Mouse (Mus musculus) MEL (cell line): Measurements from ENCODE around the gene Rgs9. TPM values are rescaled to one million over a fixed set of nuclear protein-coding genes. Genes with fewer than 3 reads are reported as not detected.

Source experiments
- DNase-seq: peaks from one replicate; pipeline ENCODE4 v3.0.0; 2011; ENCODE audit warnings: low read depth, low spot score
- H3K27ac ChIP-seq: 2 replicates; pipeline ENCODE4 v1.5.1; 2012; ENCODE audit warnings: low read depth, mild to moderate bottlenecking, control low read depth, low read length, moderate library complexity; ENCODE audit not compliant: control insufficient read depth
- H3K27me3 ChIP-seq, 2 experiments: fragments of 150-350 bp in 1 of 2; sonication (generic) in 1 of 2; 2 replicates each; pipeline ENCODE4 v1.6.1; 2012; ENCODE audit warnings: low read length in 2 of 2, mild to moderate bottlenecking in 2 of 2, improper control_type of control experiment in 1 of 2, moderate library complexity in 1 of 2; ENCODE audit not compliant: insufficient read depth in 2 of 2, control insufficient read depth in 1 of 2
- H3K36me3 ChIP-seq, 2 experiments: 2 replicates each; pipeline ENCODE4 v1.6.1; 2012 to 2014; ENCODE audit warnings: low read length in 2 of 2, improper control_type of control experiment in 1 of 2, inconsistent platforms in 1 of 2, mild to moderate bottlenecking in 1 of 2; ENCODE audit not compliant: insufficient read depth in 2 of 2, control insufficient read depth in 1 of 2
- H3K4me1 ChIP-seq, 2 experiments: fragments of 150-350 bp in 1 of 2; sonication (generic) in 1 of 2; 2 replicates each; pipeline ENCODE4 v1.6.1; 2012; ENCODE audit warnings: low read length in 2 of 2, improper control_type of control experiment in 1 of 2, mild to moderate bottlenecking in 1 of 2; ENCODE audit not compliant: insufficient read depth in 2 of 2, control insufficient read depth in 1 of 2
- H3K4me3 ChIP-seq, 2 experiments: fragments of 150-350 bp in 1 of 2; sonication (generic) in 1 of 2; 2 replicates each; pipeline ENCODE4 v1.5.1; 2012; ENCODE audit warnings: low read depth in 2 of 2, low read length in 2 of 2, mild to moderate bottlenecking in 2 of 2, moderate library complexity in 2 of 2, control low read depth in 1 of 2, improper control_type of control experiment in 1 of 2; ENCODE audit not compliant: control insufficient read depth in 1 of 2, insufficient read depth in 1 of 2
- H3K79me2 ChIP-seq: 2 replicates; pipeline ENCODE4 v1.6.1; 2012; ENCODE audit warnings: mild to moderate bottlenecking, low read length, moderate library complexity; ENCODE audit not compliant: control insufficient read depth, poor library complexity, insufficient read depth
- H3K9ac ChIP-seq: 2 replicates; pipeline ENCODE4 v1.6.1; 2012; ENCODE audit warnings: low read depth, mild to moderate bottlenecking, control low read depth, low read length, moderate library complexity; ENCODE audit not compliant: control insufficient read depth, poor library complexity, severe bottlenecking
- H3K9me3 ChIP-seq: fragments of 150-350 bp; sonication (generic); replicated peaks from 2 replicates; pipeline ENCODE4 v1.6.1; 2012; ENCODE audit warnings: mild to moderate bottlenecking, low read length, improper control_type of control experiment, moderate library complexity; ENCODE audit not compliant: insufficient read depth
- CHD1 ChIP-seq: IDR thresholded peaks from 2 replicates; pipeline ENCODE4 v1.6.1; 2012; ENCODE audit warnings: low read depth, mild to moderate bottlenecking, inconsistent platforms, low read length, improper control_type of control experiment
- CHD2 ChIP-seq: IDR thresholded peaks from 2 replicates; pipeline ENCODE4 v1.6.1; 2011; ENCODE audit warnings: low read length, improper control_type of control experiment
- CTCF ChIP-seq, 3 experiments: IDR thresholded peaks in 2 of 3; conservative IDR thresholded peaks in 1 of 3; 2 replicates each; pipeline ENCODE4 v1.5.1; 2011 to 2012; ENCODE audit warnings: low read length in 3 of 3, low read depth in 2 of 3, mild to moderate bottlenecking in 2 of 3, improper control_type of control experiment in 1 of 3, inconsistent platforms in 1 of 3, mixed read lengths in 1 of 3, moderate library complexity in 1 of 3; ENCODE audit not compliant: control insufficient read depth in 1 of 3, insufficient read depth in 1 of 3, poor library complexity in 1 of 3, severe bottlenecking in 1 of 3
- E2F4 ChIP-seq: IDR thresholded peaks from 2 replicates; pipeline ENCODE4 v1.6.1; 2011; ENCODE audit warnings: low read depth, low read length, improper control_type of control experiment, borderline replicate concordance
- ETS1 ChIP-seq: IDR thresholded peaks from 2 replicates; pipeline ENCODE4 v1.6.1; 2012; ENCODE audit warnings: low read depth, mild to moderate bottlenecking, inconsistent platforms, low read length, improper control_type of control experiment, moderate library complexity
- HCFC1 ChIP-seq: IDR thresholded peaks from 2 replicates; pipeline ENCODE4 v1.6.1; 2012; ENCODE audit warnings: low read depth, mild to moderate bottlenecking, inconsistent platforms, low read length, improper control_type of control experiment, moderate library complexity
- JUND ChIP-seq: IDR thresholded peaks from 2 replicates; pipeline ENCODE4 v1.6.1; 2011; ENCODE audit warnings: low read depth, mild to moderate bottlenecking, improper control_type of control experiment, low read length
- KAT2A ChIP-seq: conservative IDR thresholded peaks from 2 replicates; pipeline ENCODE4 v1.6.1; 2012; ENCODE audit warnings: low read depth, low read length, improper control_type of control experiment, inconsistent platforms
- MAZ ChIP-seq: IDR thresholded peaks from 2 replicates; pipeline ENCODE4 v1.6.1; 2012; ENCODE audit warnings: low read depth, mild to moderate bottlenecking, inconsistent platforms, low read length, improper control_type of control experiment
- MXI1 ChIP-seq: IDR thresholded peaks from 2 replicates; pipeline ENCODE4 v1.6.1; 2011; ENCODE audit warnings: mild to moderate bottlenecking, low read depth, low read length, improper control_type of control experiment
- MYC ChIP-seq: IDR thresholded peaks from 2 replicates; pipeline ENCODE4 v1.6.1; 2011; ENCODE audit warnings: low read depth, mild to moderate bottlenecking, low read length, improper control_type of control experiment, moderate library complexity
- POLR2AphosphoS5 ChIP-seq: IDR thresholded peaks from 2 replicates; pipeline ENCODE4 v1.6.1; 2012; ENCODE audit warnings: low read depth, borderline replicate concordance, mild to moderate bottlenecking, inconsistent platforms, low read length, moderate library complexity, mixed read lengths
- RAD21 ChIP-seq: IDR thresholded peaks from 2 replicates; pipeline ENCODE4 v1.6.1; 2011; ENCODE audit warnings: mild to moderate bottlenecking, low read depth, low read length, improper control_type of control experiment
- RCOR1 ChIP-seq: IDR thresholded peaks from 2 replicates; pipeline ENCODE4 v1.6.1; 2012; ENCODE audit warnings: low read depth, mild to moderate bottlenecking, inconsistent platforms, low read length, improper control_type of control experiment
- SIN3A ChIP-seq: IDR thresholded peaks from 2 replicates; pipeline ENCODE4 v1.6.1; 2012; ENCODE audit warnings: low read length, improper control_type of control experiment, inconsistent platforms
- SMC3 ChIP-seq: IDR thresholded peaks from 2 replicates; pipeline ENCODE4 v1.6.1; 2011; ENCODE audit warnings: low read depth, low read length, improper control_type of control experiment
- TAL1 ChIP-seq: IDR thresholded peaks from 2 replicates; pipeline ENCODE4 v1.6.1; 2012; ENCODE audit warnings: mild to moderate bottlenecking, inconsistent platforms, low read length, moderate library complexity, mixed read lengths
- TBP ChIP-seq: IDR thresholded peaks from 2 replicates; pipeline ENCODE4 v1.8.0; 2011; ENCODE audit warnings: low read depth, low read length, improper control_type of control experiment
- TCF12 ChIP-seq: IDR thresholded peaks from 2 replicates; pipeline ENCODE4 v1.6.1; 2014; ENCODE audit warnings: low read depth, mild to moderate bottlenecking, inconsistent platforms, low read length, improper control_type of control experiment, moderate library complexity
- ZKSCAN1 ChIP-seq: IDR thresholded peaks from 2 replicates; pipeline ENCODE4 v1.6.1; 2012; ENCODE audit warnings: low read depth, mild to moderate bottlenecking, inconsistent platforms, low read length, improper control_type of control experiment, moderate library complexity
- polyA plus RNA-seq, 2 experiments: library from polyadenylated mRNA; stranded (reverse) in 1 of 2; unstranded in 1 of 2; fragments of >175 nt in 1 of 2; fragments of >200 nt in 1 of 2; gene quantifications; 2 replicates each; pipeline versions ENCODE4 v1.2.1 to v1.2.4; 2012; ENCODE audit warnings: low replicate concordance in 2 of 2, low read depth in 1 of 2; ENCODE audit not compliant: insufficient read length in 2 of 2, insufficient read depth in 1 of 2, missing spikeins in 1 of 2
- total RNA-seq: library from RNA; depleted of rRNA; stranded (reverse); fragments of 300-350 nt; gene quantifications from 2 replicates; pipeline ENCODE4 v1.2.3, GENCODE M21; 2012

Gene Rgs9
- total and polyA plus RNA-seq, 3 experiments: not detected

DNA sequence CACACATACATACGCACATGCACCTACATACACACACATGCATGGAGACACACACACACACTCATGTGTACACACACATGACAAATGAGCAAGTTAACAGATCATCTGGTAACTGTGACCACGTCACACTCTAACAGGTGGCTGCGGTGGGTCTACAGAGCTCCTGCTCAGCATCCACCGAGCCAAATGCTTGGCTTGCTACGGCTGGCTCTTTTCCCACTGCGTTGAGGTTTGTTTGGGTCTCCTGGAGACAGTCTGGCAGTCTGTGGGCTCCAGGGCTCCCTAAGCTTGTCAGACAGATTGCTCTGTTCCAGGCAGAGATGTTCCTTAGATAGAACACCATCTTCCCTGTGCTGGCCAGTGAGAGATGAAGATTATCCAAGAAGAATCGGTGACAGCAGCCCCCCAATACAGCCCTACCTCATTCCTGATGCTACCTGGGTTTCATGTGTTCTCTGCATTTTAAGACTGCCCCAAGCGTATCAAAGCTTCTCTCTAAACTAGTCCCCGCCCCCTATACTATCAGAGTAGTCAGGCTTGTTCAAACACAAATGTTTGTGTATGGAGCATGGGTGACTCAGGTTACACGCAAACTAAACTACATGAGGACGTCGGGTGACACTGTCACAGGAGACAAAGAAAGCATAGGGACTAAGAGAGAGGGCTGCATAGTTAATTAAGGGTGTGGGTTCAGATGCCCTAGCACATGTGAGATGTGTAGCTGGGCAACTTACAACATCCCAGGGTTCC lies 31.6 kb downstream of the Rgs9 start:
- Histone ChIP-seq H3K27me3 (no peaks in the 10 kb centered on the region), H3K27ac (no peak overlapping the region), H3K9me3 (no peaks in the 10 kb centered on the region), H3K36me3 (no peaks in the 10 kb centered on the region), H3K4me1 (no peaks in the 10 kb centered on the region), H3K79me2 (no peaks in the 10 kb centered on the region), H3K9ac (no peak overlapping the region), H3K4me3 (no peak overlapping the region)
- DNase-seq: no peak
- no peak for TF ChIP-seq POLR2AphosphoS5
- TF ChIP-seq MAZ: no peak
- TF ChIP-seq E2F4: no peak
- TF ChIP-seq ETS1: no peak
- no peak for TF ChIP-seq TBP
- no peak for TF ChIP-seq CHD2
- no peak for TF ChIP-seq RAD21
- TF ChIP-seq SMC3: no peak
- no peak for TF ChIP-seq KAT2A
- TF ChIP-seq HCFC1: no peak
- TF ChIP-seq MXI1: no peak
- TF ChIP-seq CTCF (IDR thresholded peaks at IDR 0.05 in 2 of 3, conservative IDR thresholded peaks at IDR 0.05 in 1 of 3; ENCODE audit: control insufficient read depth in 1 of 3, insufficient read depth in 1 of 3, low read depth in 2 of 3, low read length in 3 of 3, poor library complexity in 1 of 3, severe bottlenecking in 1 of 3): no peak
- no peak for TF ChIP-seq CHD1
- TF ChIP-seq SIN3A: no peak
- TF ChIP-seq MYC: no peak
- no peak for TF ChIP-seq JUND
- TF ChIP-seq TCF12: no peak
- TF ChIP-seq RCOR1: no peak
- no peak for TF ChIP-seq TAL1
- TF ChIP-seq, all 39 proteins: peak for 0

DNA sequence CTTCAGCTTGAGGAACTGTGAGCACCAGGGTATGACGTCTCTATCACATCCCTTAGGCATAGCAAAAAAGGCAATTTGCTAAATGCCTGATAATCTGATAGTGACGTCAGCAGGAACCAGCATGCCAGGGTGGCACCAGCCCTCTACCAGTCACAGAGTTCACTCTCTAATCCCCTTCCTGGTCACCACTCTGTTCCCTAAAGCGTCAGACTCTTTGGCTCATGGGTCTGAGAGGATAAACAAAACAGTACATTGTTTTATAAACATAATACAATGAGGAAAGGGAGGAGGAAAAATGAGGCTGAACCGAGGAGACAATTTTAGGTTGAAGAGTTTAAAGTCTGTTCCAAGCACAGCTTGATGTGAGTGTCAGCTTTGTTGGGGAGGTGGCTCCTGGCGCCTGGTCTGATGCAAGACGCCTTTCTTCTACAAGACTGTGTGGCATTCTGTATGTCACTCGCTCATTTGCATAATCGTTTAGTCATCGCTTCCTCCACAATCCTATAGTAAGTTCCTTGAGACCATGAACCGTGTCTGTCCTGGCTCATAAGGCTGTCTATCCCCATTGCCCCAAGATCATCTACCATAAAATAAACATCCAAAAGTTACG lies 33.7 kb downstream of the Rgs9 start:
- H3K27me3 ChIP-seq: no peaks in the 10 kb centered on the region
- no peaks in the 10 kb centered on the region for H3K79me2 ChIP-seq
- no peaks in the 10 kb centered on the region for H3K36me3 ChIP-seq
- TF ChIP-seq TBP: no peak
- no peak for TF ChIP-seq CHD1
- no peak for TF ChIP-seq MYC
- TF ChIP-seq KAT2A: no peak
- no peak for TF ChIP-seq TAL1
- no peak for TF ChIP-seq ZKSCAN1
- H3K4me3 ChIP-seq: no peak overlapping the region
- H3K9ac ChIP-seq: no peak overlapping the region
- no peaks in the 10 kb centered on the region for H3K9me3 ChIP-seq
- DNase-seq: no peak
- no peak overlapping the region for H3K27ac ChIP-seq
- no peaks in the 10 kb centered on the region for H3K4me1 ChIP-seq
